Mouse (Mus musculus): Measurements from ENCODE around the gene AI481877. TPM values are rescaled to one million over a fixed set of nuclear protein-coding genes. Genes with fewer than 3 reads are reported as not detected.
A peak's percentile ranks its signal among the peaks of the same experiment; 100 is the strongest.
"Not testable (repeated sequence)": the region's sequence is repeated elsewhere in the genome, so short reads cannot be mapped to it uniquely, and the experiment has no call there.

Gene AI481877
- total RNA-seq (2022): not detected

- DNase-seq (ENCODE audit: low spot score): not testable (repeated sequence)
Measured at GRCm38 (mm10) chr4:59138507-59139033, at the start of gene AI481877. AI481877 (minus strand) TSS chr4:59138983.

GRCm38 (mm10) chr4:59188474-59188801, 49.7 kb upstream of the AI481877 start:
- no peak for DNase-seq (ENCODE audit: low spot score)

GRCm38 (mm10) chr4:59187289-59187688, 48.5 kb upstream of the AI481877 start:
- peak; percentile 54 for DNase-seq (ENCODE audit: low spot score)

- no peak for DNase-seq (ENCODE audit: low spot score)
Measured at GRCm38 (mm10) chr4:59185671-59186070, 46.9 kb upstream of the AI481877 start.

GRCm38 (mm10) chr4:59181320-59182271, 42.8 kb upstream of the AI481877 start:
- no peak for DNase-seq (ENCODE audit: low spot score)

- DNase-seq (ENCODE audit: low spot score): no peak
Measured at GRCm38 (mm10) chr4:59177566-59177965, 38.8 kb upstream of the AI481877 start.

GRCm38 (mm10) chr4:59175929-59176328, 37.1 kb upstream of the AI481877 start:
- DNase-seq (ENCODE audit: low spot score): no peak

- peak; percentile 45 for DNase-seq (ENCODE audit: low spot score)
Measured at GRCm38 (mm10) chr4:59175003-59175402, 36.2 kb upstream of the AI481877 start.

GRCm38 (mm10) chr4:59173181-59173922, 34.6 kb upstream of the AI481877 start:
- no peak for DNase-seq (ENCODE audit: low spot score)

- DNase-seq (ENCODE audit: low spot score): no peak
Measured at GRCm38 (mm10) chr4:59172616-59173015, 33.8 kb upstream of the AI481877 start.

GRCm38 (mm10) chr4:59169981-59170380, 31.2 kb upstream of the AI481877 start:
- DNase-seq (ENCODE audit: low spot score): no peak

- DNase-seq (ENCODE audit: low spot score): no peak
Measured at GRCm38 (mm10) chr4:59167251-59167847, 28.6 kb upstream of the AI481877 start.

GRCm38 (mm10) chr4:59164034-59164433, 25.3 kb upstream of the AI481877 start:
- DNase-seq (ENCODE audit: low spot score): no peak

GRCm38 (mm10) chr4:59160959-59161670, 22.3 kb upstream of the AI481877 start:
- no peak for DNase-seq (ENCODE audit: low spot score)

GRCm38 (mm10) chr4:59160289-59160688, 21.5 kb upstream of the AI481877 start:
- DNase-seq (ENCODE audit: low spot score): no peak

- no peak for DNase-seq (ENCODE audit: low spot score)
Measured at GRCm38 (mm10) chr4:59157654-59158053, 18.9 kb upstream of the AI481877 start.

- no peak for DNase-seq (ENCODE audit: low spot score)
Measured at GRCm38 (mm10) chr4:59156897-59157592, 18.3 kb upstream of the AI481877 start.

GRCm38 (mm10) chr4:59151953-59152352, 13.2 kb upstream of the AI481877 start:
- DNase-seq (ENCODE audit: low spot score): no peak

- no peak for DNase-seq (ENCODE audit: low spot score)
Measured at GRCm38 (mm10) chr4:59150907-59151306, 12.1 kb upstream of the AI481877 start.

GRCm38 (mm10) chr4:59149043-59149442, 10.3 kb upstream of the AI481877 start:
- no peak for DNase-seq (ENCODE audit: low spot score)

GRCm38 (mm10) chr4:59128935-59129334, 9.8 kb downstream of the AI481877 start:
- DNase-seq (ENCODE audit: low spot score): no peak
